Mouse (Mus musculus) limb, embryonic 13.5 days (tissue): ENCODE measurements around the gene Myl4. TPM values are rescaled to one million over a fixed set of nuclear protein-coding genes. Genes with fewer than 3 reads are reported as not detected.

Source experiments
- ATAC-seq: fragments of 200-750 bp; cut with Nextera tagmentation; 2 replicates; pipeline ENCODE4 v1.8.0; 2017; ENCODE audit warnings: low read depth, moderate number of reproducible peaks, moderate TSS enrichment; ENCODE audit not compliant: low FRiP score
- H3K27ac ChIP-seq: fragments of 300-500 bp; sonication (generic); 2 replicates; pipeline ENCODE4 v1.5.1; 2015; ENCODE audit warnings: inconsistent platforms, mild to moderate bottlenecking, moderate library complexity
- H3K27me3 ChIP-seq: fragments of 300-500 bp; sonication (generic); 2 replicates; pipeline ENCODE4 v1.6.1; 2015; ENCODE audit warnings: mild to moderate bottlenecking, inconsistent platforms
- H3K36me3 ChIP-seq: fragments of 300-500 bp; sonication (generic); 2 replicates; pipeline ENCODE4 v1.6.1; 2015; ENCODE audit warnings: inconsistent platforms, mild to moderate bottlenecking, moderate library complexity
- H3K4me1 ChIP-seq: fragments of 300-500 bp; sonication (generic); 2 replicates; pipeline ENCODE4 v1.6.1; 2015; ENCODE audit warnings: inconsistent platforms
- H3K4me2 ChIP-seq: fragments of 300-500 bp; sonication (generic); replicated peaks from 2 replicates; pipeline ENCODE4 v1.6.1; 2015; ENCODE audit warnings: inconsistent platforms, mild to moderate bottlenecking, moderate library complexity
- H3K4me3 ChIP-seq: fragments of 300-500 bp; sonication (generic); 2 replicates; pipeline ENCODE4 v1.5.1; 2015; ENCODE audit warnings: moderate library complexity, mild to moderate bottlenecking, inconsistent platforms
- H3K9ac ChIP-seq: fragments of 300-500 bp; sonication (generic); 2 replicates; pipeline ENCODE4 v1.6.1; 2015; ENCODE audit warnings: mild to moderate bottlenecking, inconsistent platforms
- H3K9me3 ChIP-seq: fragments of 300-500 bp; sonication (generic); 2 replicates; pipeline ENCODE4 v1.6.1; 2016; ENCODE audit warnings: inconsistent platforms
- WGBS: fragments of 180-500 bp; shearing (Covaris S2); methylation state at CpG from one replicate; pipeline ENCODE4 v1.1.7; 2015; 5-methylcytosine and 5-hydroxymethylcytosine counted together
- polyA plus RNA-seq: library from polyadenylated mRNA; unstranded; fragments of >200 nt; fragmentation: Nextera tagmentation; extraction: Ambion mirVana; gene quantifications from 2 replicates; pipeline ENCODE4 v1.2.1, GENCODE M21; 2015

The Myl4 gene
- polyA plus RNA-seq, 1 experiment from 2014 or later, result 131 TPM

- Histone ChIP-seq H3K4me1 (no peaks in the 10 kb centered on the region), H3K36me3 (no peaks in the 10 kb centered on the region), H3K4me3 (no peak overlapping the region), H3K27ac (no peak overlapping the region), H3K9me3 (peaks cover 4% of the 10 kb centered on the region; the same call in 1 of the 2 replicates), H3K4me2 (no peak overlapping the region), H3K27me3 (no peaks in the 10 kb centered on the region), H3K9ac (no peak overlapping the region)
- 82% methylated on average over 1 of the region's 1 CpGs for WGBS
- no peak; the same call in 1 of the 2 replicates for ATAC-seq
These were observed 39.1 kb downstream of the Myl4 start for GRCm38 (mm10) chr11:104589570-104589969.

DNA sequence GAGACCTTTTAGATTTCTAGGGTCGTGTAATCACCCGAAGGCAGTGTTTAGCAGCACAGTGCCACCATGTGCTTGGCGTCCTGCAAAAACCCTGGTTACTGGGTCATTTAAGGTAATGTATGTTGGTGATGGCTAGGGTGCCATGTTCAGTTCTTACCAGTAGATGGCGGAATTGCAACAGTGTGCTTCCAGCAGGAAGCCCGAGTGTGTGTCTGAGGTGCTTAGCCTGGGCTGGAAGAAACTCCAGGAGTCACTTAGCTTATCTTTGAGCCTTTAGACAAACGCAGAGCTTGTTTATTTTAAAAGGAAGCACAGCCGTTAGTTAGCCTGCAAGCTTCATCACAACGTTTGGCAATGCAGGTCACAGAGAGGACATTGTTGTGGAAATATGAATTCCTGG lies 39.7 kb downstream of the Myl4 start:
- Histone ChIP-seq H3K27ac (no peak overlapping the region), H3K36me3 (no peaks in the 10 kb centered on the region), H3K4me2 (no peak overlapping the region), H3K9ac (no peak overlapping the region), H3K9me3 (peaks cover 4% of the 10 kb centered on the region; the same call in 1 of the 2 replicates), H3K4me1 (no peaks in the 10 kb centered on the region), H3K27me3 (no peaks in the 10 kb centered on the region), H3K4me3 (no peak overlapping the region)
- peak; percentile 76 for ATAC-seq
- 2% methylated on average over 8 of the region's 8 CpGs for WGBS

GRCm38 (mm10) chr11:104592066-104592835 lies 41.8 kb downstream of the Myl4 start:
- no peak for ATAC-seq

GRCm38 (mm10) chr11:104596365-104596764 lies 45.9 kb downstream of the Myl4 start:
- ATAC-seq, result no peak

More at GRCm38 (mm10) chr11:104592066-104592835, 41.8 kb downstream of the Myl4 start:
- H3K4me2 ChIP-seq, result no peak overlapping the region
- no peaks in the 10 kb centered on the region for H3K4me1 ChIP-seq
- no peak overlapping the region for H3K4me3 ChIP-seq
- no peaks in the 10 kb centered on the region for H3K27me3 ChIP-seq
- WGBS, result 71% methylated on average over 13 of the region's 13 CpGs
- no peak overlapping the region for H3K9ac ChIP-seq
- no peaks in the 10 kb centered on the region for H3K36me3 ChIP-seq
- H3K27ac ChIP-seq, result no peak overlapping the region
- H3K9me3 ChIP-seq, result peaks cover 4% of the 10 kb centered on the region; the same call in 1 of the 2 replicates

DNA sequence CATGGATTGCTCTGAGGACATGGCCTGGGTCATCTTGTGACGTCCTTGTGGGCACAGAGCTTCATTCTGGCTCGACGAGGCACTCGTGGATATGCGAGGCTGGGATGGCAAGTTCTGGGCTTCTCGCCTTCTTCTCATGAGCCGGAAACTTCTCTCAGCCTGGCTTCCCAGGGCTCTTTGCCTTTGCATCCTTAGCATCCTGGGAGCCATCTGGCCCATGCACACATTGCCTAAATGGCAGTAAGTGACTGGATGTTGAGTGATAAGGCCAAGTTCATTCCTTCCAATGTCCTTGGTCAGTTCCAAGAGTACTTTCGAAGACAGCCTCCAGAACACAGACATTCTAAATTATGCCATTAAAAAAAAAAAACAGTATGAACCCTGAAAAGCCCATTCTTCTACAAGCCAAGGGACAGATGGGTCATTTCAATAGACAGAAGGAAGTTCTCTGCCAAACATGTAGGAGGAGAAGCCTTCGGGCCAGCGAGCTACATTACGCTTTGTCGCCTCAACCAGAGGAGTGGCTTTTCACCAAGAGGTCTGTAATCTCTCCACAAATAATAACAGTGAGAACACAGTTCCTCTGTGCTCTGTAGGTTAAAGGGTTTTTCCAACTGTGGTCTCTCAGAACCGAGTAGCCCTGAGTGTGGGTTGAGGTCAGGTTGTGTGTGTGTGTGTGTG lies 48.9 kb downstream of the Myl4 start:
- Histone ChIP-seq H3K27ac (no peak overlapping the region), H3K4me1 (no peaks in the 10 kb centered on the region), H3K9me3 (no peaks in the 10 kb centered on the region), H3K4me3 (no peak overlapping the region), H3K9ac (no peak overlapping the region), H3K4me2 (no peak overlapping the region), H3K27me3 (no peaks in the 10 kb centered on the region), H3K36me3 (no peaks in the 10 kb centered on the region)
- WGBS, result 85% methylated on average over 13 of the region's 13 CpGs
- ATAC-seq, result no peak

More at GRCm38 (mm10) chr11:104596365-104596764, 45.9 kb downstream of the Myl4 start:
- Histone ChIP-seq H3K9me3 (no peaks in the 10 kb centered on the region), H3K4me1 (no peaks in the 10 kb centered on the region), H3K4me2 (no peak overlapping the region), H3K27me3 (no peaks in the 10 kb centered on the region), H3K9ac (no peak overlapping the region), H3K4me3 (no peak overlapping the region), H3K27ac (no peak overlapping the region), H3K36me3 (no peaks in the 10 kb centered on the region)
- WGBS, result 86% methylated on average over 10 of the region's 10 CpGs

- H3K9ac ChIP-seq, result no peak overlapping the region
- H3K4me1 ChIP-seq, result no peaks in the 10 kb centered on the region
- no peak for ATAC-seq
- 52% methylated on average over 4 of the region's 4 CpGs for WGBS
- H3K27ac ChIP-seq, result no peak overlapping the region
- H3K4me2 ChIP-seq, result no peak overlapping the region
- peaks cover 3% of the 10 kb centered on the region; the same call in 1 of the 2 replicates for H3K27me3 ChIP-seq
- no peaks in the 10 kb centered on the region for H3K36me3 ChIP-seq
- H3K9me3 ChIP-seq, result no peaks in the 10 kb centered on the region
- no peak overlapping the region for H3K4me3 ChIP-seq
These were observed 50.2 kb downstream of the Myl4 start for GRCm38 (mm10) chr11:104600675-104601074.

GRCm38 (mm10) chr11:104604192-104604591 lies 53.7 kb downstream of the Myl4 start:
- Histone ChIP-seq H3K4me1 (peaks cover 11% of the 10 kb centered on the region; the same call in 1 of the 2 replicates), H3K27me3 (peaks cover 25% of the 10 kb centered on the region), H3K9me3 (no peaks in the 10 kb centered on the region), H3K4me3 (no peak overlapping the region), H3K4me2 (no peak overlapping the region), H3K36me3 (no peaks in the 10 kb centered on the region), H3K9ac (no peak overlapping the region), H3K27ac (no peak overlapping the region)
- 68% methylated on average over 6 of the region's 6 CpGs for WGBS
- ATAC-seq, result no peak

DNA sequence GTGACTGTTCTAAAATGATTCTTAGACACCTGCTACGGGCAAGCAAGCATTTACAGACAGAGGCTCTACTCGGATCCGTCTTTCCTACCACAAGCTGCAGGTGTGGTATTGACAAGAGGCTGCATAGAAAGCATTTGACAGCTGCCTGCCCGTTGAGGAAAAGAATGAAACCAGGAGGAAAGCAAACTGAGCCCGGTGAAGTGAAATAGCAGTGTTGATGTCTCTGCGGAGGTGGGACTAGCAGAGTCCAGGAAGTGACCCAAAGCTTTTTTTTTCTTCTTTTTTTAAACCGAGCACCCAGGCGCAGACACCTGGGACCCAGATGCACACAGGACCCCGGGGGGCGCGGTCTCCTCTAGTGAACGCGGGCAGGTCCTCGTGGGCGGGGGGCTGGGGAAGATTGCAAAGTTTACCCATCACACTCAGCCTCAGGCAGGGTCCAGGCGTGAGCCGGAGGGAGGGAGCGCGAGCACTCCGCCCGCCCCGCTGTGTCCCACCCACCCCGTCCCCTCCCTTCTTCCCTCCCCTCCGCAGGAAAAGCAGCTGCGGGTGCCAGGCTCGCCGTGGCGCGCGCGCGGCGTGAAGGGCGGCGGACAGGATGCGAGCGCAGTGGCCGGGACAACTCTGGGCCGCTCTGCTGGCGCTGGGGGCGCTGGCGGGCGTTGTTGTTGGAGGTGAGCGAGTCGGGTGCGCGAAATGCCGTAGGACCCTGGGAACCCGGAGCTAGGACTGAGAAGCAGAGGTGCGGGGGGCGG lies 57.2 kb downstream of the Myl4 start, which contains the start of gene Itgb3:
Itgb3 (plus strand) TSS at position 510 of the 755 bp plus-strand sequence.
- peaks cover 54% of the 10 kb centered on the region for H3K27me3 ChIP-seq
- peaks cover 11% of the 10 kb centered on the region; the same call in 1 of the 2 replicates for H3K4me1 ChIP-seq
- WGBS, result under 1% methylated on average over 50 of the region's 51 CpGs

DNA sequence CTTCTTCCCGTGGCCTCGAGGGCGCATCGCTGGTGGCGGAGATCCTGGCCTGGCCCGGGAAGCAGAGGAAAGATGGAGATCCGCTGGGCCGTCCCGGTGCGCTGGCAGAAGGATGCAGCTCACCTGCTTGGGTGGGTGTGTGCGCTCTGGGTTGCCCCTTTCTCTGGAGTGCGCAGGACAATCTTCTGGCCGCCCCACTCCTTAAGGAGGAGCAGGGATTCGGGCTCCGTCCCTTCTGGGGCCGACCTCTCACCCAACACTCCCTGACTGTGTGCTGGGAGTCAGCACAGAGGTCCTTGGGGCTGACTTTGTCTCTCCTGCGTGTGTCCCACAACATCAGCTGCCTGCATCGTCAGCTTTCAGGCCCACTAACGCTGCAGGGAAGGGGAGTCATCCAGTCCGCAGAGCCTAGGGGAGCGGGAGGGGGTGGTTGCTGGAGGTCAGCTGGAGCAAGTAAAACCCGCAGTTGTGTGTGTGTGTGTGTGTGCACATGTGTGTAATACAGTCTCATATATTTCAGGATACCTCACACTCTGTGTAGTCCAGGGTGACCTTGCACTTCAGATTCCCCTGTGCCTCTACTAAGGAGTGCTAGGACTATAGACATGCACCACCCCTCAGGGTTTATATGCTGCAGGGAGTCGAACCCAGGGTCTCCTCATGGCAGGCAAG lies 57.9 kb downstream of the Myl4 start:
- Histone ChIP-seq H3K9ac (peak overlapping the region; percentile 58), H3K36me3 (no peaks in the 10 kb centered on the region), H3K27me3 (peaks cover 56% of the 10 kb centered on the region), H3K4me3 (peak overlapping the region; percentile 53), H3K9me3 (no peaks in the 10 kb centered on the region), H3K27ac (no peak overlapping the region), H3K4me1 (peaks cover 11% of the 10 kb centered on the region; the same call in 1 of the 2 replicates), H3K4me2 (peak overlapping the region; percentile 87)
- 1% methylated on average over 23 of the region's 23 CpGs for WGBS
- ATAC-seq, result no peak

More for the DNA sequence above, 57.2 kb downstream of the Myl4 start, which contains the start of gene Itgb3:
- H3K4me2 ChIP-seq, result peak within 1 kb of the TSS; percentile 87
- no peak within 1 kb of the TSS; the same call in 1 of the 2 replicates for H3K27ac ChIP-seq
- H3K36me3 ChIP-seq, result no peaks in the 10 kb centered on the region
- H3K9ac ChIP-seq, result peak within 1 kb of the TSS; percentile 58
- H3K9me3 ChIP-seq, result no peaks in the 10 kb centered on the region
- peak; percentile 86 for ATAC-seq
- H3K4me3 ChIP-seq, result peak within 1 kb of the TSS; percentile 53

DNA sequence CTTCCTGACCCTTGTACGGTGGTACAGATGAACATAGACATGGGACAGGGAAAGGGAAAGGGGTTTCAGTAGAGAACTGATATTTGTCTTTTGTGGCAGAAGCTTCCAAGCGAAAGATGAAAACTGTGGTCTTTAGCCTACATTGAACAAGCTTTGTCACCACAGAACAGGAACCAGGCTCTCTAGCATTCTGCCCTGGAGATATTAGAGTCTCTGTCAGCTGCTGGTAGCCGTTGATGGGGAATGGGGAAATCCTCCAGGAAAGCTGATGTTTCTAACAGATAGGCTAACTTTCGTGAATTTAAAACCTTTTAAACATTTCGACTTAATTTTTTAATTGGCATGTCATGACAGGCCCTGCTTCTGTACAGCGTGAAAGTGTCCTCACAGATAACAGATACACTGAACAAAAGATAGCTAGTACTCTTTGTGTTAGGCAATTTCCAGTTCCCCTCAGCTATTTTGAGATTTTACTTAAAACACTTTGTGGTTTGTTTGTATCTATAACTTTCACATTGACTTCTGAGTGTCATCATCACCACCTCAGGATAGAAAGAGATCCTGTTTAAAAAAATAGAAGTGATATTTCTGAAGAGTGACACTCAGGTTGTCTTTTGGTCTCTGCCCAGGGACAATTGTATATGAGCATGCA lies 58.7 kb downstream of the Myl4 start:
- no peak for ATAC-seq
- Histone ChIP-seq H3K4me1 (peaks cover 11% of the 10 kb centered on the region; the same call in 1 of the 2 replicates), H3K4me3 (peak overlapping the region; percentile 53; the same call in 1 of the 2 replicates), H3K9me3 (no peaks in the 10 kb centered on the region), H3K4me2 (no peak overlapping the region), H3K9ac (no peak overlapping the region), H3K27ac (no peak overlapping the region; the same call in 1 of the 2 replicates), H3K36me3 (no peaks in the 10 kb centered on the region), H3K27me3 (peaks cover 56% of the 10 kb centered on the region)
- WGBS, result 71% methylated on average over 6 of the region's 6 CpGs

GRCm38 (mm10) chr11:104609733-104610132 lies 59.3 kb downstream of the Myl4 start:
- Histone ChIP-seq H3K27ac (no peak overlapping the region), H3K9me3 (no peaks in the 10 kb centered on the region), H3K36me3 (no peaks in the 10 kb centered on the region), H3K27me3 (peaks cover 56% of the 10 kb centered on the region), H3K9ac (no peak overlapping the region), H3K4me1 (peaks cover 11% of the 10 kb centered on the region; the same call in 1 of the 2 replicates), H3K4me3 (no peak overlapping the region), H3K4me2 (no peak overlapping the region)
- no peak for ATAC-seq
- WGBS, result 53% methylated on average over 4 of the region's 4 CpGs
